Mouse (Mus musculus): ENCODE results near the gene Tardbp.

DNA sequence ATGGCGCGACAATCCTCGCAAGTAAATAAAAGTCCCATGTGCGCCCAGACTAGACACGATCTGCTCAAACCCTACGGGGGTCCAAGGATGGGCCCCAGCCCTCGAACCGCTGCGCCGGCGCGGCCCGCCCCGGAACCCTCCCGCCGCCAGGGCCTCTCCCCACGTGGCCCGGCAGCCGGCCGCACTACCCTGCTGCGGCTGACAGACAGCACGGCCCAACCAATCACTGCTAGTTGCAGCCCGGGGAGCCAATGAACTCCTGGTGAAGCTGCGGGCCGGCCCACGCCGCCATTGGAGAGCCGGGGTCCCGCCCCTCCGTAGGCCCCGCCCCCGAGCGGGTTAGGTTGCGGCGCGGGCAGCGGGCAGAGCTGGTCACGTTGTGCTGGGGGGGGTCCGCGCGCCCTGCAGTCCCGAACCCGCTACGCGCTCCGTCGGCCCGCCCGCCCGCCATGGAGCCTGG lies 35.6 kb downstream of the Tardbp start, which contains the start of gene Srm:
- TF ChIP-seq CTCF (IDR thresholded peaks at IDR 0.05; ENCODE audit: control insufficient read depth, insufficient read depth, insufficient read length) (no peak), MYOD1 (IDR thresholded peaks at IDR 0.05; ENCODE audit: control insufficient read depth, insufficient read length, low read depth) (no peak), CEBPB (IDR thresholded peaks at IDR 0.05; ENCODE audit: low read depth) (no peak), MAX (IDR thresholded peaks at IDR 0.05) (peak; percentile 91), USF1 (IDR thresholded peaks at IDR 0.05; ENCODE audit: low read depth) (peak; percentile 60), MYOG (IDR thresholded peaks at IDR 0.05; ENCODE audit: control insufficient read depth, extremely low read depth, insufficient read length) (no peak), FOSL1 (IDR thresholded peaks at IDR 0.05; ENCODE audit: insufficient read depth, low read length, poor library complexity, severe bottlenecking) (no peak)

Data from C2C12 (cell line).